Mouse (Mus musculus): Measurements from ENCODE around the gene Rbms1.
"Not testable (repeated sequence)": the region's sequence is repeated elsewhere in the genome, so short reads cannot be mapped to it uniquely, and the experiment has no call there.

Rbms1 gene

GRCm38 (mm10) chr2:60844259-60844658, 118.7 kb downstream of the Rbms1 start:
- DNase-seq (ENCODE audit: low spot score) = no peak

DNA sequence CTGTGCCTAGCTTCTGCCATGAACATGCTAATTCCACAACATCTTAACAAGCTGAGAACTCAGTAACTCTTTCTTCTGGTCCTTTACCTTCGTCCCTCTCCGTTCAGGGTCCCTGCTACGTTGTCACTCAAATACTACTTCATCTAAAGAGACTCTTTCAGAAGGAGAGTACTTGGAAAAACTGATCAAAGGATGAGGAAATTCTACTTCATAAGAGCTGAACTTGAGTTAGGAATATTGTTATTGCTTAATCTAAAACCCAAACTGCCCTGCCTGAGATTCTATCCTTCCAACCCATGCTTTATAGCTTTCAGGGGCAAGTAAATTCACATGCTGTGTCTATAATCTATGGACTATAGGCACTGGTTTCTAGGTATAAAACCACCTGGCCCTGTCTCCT, 119.4 kb downstream of the Rbms1 start:
- DNase-seq (ENCODE audit: low spot score) = no peak

DNA sequence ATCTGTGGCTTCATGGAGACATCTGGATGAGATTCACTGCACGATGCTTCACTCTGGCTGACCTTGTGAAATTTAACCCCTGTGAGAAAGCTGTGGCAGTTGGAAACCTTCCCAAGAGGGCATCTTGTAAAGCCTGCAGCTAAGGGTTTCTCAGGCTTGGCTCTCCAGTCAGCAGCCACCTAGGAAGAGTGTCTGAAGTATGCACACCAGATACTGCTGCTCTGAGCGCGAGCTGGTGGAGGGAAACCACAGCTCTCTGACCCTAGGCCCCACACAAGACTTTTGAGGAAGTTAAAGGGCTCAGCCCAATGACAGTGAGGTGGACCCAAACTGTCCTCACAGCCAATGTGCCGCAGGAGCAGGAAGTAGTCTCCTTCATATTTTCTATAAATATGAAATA, 120.0 kb downstream of the Rbms1 start:
- DNase-seq (ENCODE audit: low spot score) = no peak

GRCm38 (mm10) chr2:60840922-60841321, 122.1 kb downstream of the Rbms1 start:
- DNase-seq (ENCODE audit: low spot score) = no peak

DNA sequence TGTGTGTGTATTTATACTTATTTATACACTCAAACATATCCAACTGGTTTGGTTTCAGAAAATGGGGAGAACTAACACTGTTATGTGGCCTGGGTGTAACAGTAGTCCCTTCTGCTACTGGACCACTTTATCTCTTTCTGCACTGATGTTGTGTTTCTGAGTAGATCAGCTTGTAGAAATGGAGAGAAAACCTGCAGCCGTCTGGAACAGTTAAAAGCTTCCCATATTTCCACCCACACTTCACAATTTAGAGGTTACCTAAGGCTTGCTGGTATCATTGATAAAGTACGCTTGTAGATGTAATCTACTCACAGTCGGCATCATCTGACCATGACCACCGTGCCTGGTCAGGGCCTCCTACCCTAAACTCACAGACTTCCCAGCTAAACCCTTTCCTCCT, 123.5 kb downstream of the Rbms1 start:
- no peak for DNase-seq (ENCODE audit: low spot score)

DNA sequence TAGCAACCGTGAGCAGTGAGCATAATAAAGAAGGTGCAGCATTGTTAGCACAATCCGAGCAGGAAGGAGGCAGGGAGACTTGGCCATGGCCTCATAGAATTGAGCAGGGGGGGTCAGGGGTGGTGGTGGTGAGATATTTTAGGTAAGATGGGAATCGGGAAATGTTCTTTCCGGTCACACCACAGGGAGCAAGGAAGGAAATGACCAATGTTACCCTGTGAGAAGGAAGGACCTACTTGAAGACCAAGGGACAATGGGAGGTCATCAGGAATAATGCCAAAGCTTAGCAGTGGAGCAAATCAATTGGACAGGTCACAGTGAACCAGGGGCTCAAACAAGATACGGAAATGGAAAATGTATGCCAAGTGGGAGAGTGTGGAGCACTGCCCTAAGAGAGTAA, 124.1 kb downstream of the Rbms1 start:
- no peak for DNase-seq (ENCODE audit: low spot score)

DNA sequence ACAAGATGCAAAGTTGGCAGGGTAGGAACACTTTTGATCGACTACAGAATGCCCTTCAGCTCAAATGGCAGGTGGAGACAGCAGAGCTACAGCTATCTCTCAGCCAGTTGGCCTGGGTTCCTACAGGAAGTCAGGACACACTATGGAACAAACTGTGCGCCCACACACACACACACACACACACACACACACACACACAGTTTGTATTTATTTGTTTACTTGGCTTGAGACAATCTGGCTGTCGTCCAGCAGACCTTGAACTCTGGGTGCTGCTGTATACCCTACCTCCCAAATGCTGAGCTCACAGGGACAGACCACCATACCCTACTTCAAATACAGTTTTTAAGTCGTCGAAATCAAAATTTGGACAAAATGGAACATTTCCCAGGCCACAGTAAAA, 125.4 kb downstream of the Rbms1 start:
- DNase-seq (ENCODE audit: low spot score) = no peak

- DNase-seq (ENCODE audit: low spot score) = no peak
These were observed 126.8 kb downstream of the Rbms1 start for GRCm38 (mm10) chr2:60836237-60836636.

- DNase-seq (ENCODE audit: low spot score) = no peak
These were observed 128.7 kb downstream of the Rbms1 start for GRCm38 (mm10) chr2:60834293-60834692.

GRCm38 (mm10) chr2:60832254-60832653, 130.7 kb downstream of the Rbms1 start:
- DNase-seq (ENCODE audit: low spot score) = no peak

DNA sequence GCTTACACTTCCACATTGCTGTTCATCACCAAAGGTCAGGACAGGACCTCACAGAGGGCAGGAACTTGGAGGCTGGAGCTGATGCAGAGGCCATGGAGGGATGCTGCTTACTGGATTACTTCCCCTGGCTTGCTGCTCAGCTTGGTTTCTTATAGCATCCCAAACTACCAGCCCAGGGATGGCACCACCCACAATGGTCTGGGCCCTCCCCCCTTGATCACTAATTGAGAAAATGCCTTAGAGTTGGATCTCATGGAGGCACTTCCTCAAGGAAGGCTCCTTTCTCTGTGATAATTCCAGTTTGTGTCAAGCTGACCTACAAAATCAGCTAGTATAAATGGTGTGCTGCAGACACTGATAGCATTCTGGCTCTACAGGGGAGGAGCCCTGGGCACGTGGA, 132.5 kb downstream of the Rbms1 start:
- DNase-seq (ENCODE audit: low spot score) = not testable (repeated sequence)

GRCm38 (mm10) chr2:60828908-60829462, 134.0 kb downstream of the Rbms1 start:
- DNase-seq (ENCODE audit: low spot score) = no peak

GRCm38 (mm10) chr2:60827152-60827428, 135.9 kb downstream of the Rbms1 start:
- DNase-seq (ENCODE audit: low spot score) = no peak

DNA sequence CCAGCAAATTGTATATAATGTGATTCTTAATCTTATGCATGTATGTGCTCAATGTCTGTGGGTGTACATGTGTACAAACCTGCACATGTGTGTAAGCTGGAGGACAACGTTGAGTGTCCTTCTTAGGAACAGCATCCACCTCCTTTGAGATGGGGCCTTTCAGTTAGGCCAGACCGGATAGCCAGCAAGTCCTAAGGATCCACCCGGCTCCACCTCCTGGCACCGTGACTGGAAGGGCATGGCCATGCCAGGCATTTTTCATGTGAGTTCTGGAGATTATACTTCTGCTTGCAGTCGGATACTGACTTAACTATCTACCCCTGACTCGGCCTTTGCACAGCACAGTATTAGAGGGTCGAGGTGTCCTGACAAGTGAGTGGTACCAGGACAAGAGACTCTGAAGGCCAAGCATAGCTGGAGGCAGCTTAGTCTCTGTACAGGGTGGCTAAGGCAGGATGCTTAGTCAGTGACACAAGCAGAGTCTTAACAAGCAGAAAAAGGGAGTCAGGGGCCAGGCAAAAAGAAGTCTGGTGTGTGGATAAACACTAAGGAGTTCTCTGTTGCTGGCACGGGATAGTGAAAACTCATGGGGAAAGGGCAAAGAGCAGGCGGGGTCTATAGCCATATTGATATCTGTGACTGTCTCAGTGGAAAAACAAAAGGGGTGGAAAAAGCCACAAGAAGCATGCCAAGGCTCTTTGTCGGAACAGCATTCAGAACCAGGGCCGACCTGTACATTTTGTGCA, 136.4 kb downstream of the Rbms1 start:
- no peak for DNase-seq (ENCODE audit: low spot score)

DNA sequence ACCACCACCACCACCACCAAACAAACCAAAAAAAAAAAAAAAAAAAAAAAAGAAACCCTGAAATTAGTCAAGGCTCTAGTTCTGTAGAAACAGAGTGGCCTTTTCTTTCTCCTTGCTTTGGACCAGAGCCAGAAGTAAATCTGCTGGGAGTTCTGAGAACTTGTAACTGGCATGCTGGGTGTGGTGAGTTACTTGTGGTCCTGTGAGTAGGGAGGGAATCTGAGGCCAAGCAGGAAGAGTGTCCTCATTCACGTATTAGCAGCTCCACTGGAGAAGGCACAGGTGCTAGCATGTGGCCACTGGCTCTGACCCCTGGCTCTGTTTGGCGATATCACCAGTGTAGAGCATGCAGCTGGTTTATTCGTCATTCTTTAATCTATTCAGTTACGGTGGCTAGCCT, 137.3 kb downstream of the Rbms1 start:
- DNase-seq (ENCODE audit: low spot score) = no peak

DNA sequence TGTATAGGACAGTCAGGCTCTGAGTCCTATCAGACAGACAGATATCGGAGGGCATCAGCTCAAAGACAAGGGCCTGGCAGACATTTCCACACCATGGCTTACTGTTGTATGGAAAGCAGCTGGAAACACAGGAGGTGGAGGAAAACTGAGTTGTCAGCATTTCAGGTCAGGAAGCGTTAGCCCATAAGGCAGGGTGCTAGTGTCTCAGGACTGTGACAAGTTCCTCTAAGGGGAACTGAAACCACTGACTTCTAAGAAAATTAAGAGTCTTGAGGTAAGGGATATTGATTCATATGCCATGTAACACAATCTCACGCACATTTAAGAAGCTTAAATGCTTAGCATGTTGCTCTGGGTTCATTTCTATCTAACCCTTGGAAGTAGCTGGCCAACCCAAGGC, 141.4 kb downstream of the Rbms1 start:
- DNase-seq (ENCODE audit: low spot score) = no peak

GRCm38 (mm10) chr2:60818632-60819031, 144.4 kb downstream of the Rbms1 start:
- DNase-seq (ENCODE audit: low spot score) = no peak

- DNase-seq (ENCODE audit: low spot score) = no peak
These were observed 146.7 kb downstream of the Rbms1 start for GRCm38 (mm10) chr2:60816307-60816706.

- DNase-seq (ENCODE audit: low spot score) = no peak
These were observed 148.2 kb downstream of the Rbms1 start for GRCm38 (mm10) chr2:60814788-60815187.

DNA sequence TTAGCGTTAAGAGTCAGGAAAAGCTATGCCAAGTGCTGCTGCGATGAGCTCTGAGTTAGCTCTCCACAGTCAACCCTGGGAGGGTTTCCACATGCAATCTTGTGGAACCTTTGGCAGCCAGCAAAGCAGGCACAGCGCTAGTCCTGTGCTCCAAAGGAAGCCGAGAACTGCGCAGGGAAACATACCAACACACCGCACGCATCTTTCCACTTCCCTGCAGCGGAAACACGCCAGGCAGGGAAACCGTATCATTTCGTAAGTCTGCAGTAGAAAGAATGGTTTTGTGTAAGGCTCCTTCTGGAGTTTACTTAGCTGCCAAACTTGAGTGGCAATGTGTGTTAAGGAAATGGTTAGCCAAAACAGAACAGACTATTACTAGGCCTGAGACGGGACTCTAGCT, 150.0 kb downstream of the Rbms1 start:
- DNase-seq (ENCODE audit: low spot score) = no peak

DNA sequence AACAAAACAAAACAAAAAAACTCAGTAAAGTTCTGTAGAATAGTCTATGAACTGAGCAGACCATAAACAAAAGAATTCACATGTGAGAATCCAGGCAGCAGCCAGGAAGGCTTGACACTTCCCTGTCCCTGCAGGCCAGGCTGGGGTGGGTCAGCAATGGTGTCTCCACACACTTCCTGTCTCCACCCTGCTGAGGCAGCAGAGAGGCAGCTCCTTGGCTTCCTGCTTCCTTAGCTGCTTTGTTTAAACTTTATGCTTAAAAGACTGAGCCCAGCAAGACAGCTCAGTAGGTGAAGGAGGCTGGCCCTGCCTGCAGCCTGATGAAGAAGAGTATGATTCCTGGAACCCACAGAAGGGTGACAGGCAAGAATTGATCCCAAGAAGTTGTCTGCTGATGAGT, 152.4 kb downstream of the Rbms1 start:
- no peak for DNase-seq (ENCODE audit: low spot score)

DNA sequence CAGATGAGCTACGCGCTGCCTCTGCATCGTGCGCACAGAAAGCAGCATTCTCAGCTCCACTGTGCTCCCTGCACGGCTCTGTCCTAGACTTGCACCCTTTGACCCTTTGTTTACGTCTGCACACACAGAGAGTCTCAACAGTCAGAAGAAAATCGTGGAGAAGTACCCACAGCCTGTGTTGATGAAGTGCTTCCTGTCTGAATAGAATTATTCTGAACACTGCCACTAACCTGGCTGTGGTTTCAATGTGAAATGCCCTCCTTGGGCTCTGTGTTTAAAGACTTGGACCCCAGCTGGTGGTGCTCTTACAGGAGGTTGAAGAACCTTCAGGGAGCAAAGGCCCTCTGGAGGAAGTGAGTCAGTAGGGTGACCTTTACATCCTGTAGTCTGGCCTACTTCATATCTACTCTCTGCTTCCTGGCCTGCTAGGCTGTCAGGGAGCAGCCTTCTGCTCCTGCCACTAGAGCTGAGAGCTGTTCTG, 153.5 kb downstream of the Rbms1 start:
- DNase-seq (ENCODE audit: low spot score) = no peak

DNA sequence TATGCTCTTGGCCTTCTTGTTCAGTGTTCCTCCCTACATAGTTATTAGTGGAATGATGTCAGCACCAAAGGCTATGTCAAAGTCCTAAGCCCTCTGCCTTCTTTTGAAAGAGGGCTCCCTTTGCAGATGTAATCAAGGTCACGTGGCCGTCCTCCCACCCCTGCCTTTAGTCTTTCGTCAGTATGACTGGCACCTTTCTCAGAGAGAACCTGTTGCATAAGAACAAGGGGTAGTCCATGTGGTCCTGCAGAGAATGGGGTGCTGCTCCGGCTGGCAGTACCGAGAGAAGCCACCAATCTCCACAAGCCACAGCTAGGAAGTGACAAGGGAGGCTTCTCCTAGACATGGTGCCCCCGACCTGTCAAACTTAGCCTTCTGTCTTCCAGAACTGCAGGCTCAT, 154.2 kb downstream of the Rbms1 start:
- no peak for DNase-seq (ENCODE audit: low spot score)
